Mouse (Mus musculus): ENCODE results near the gene Lcn11.
"Not testable (repeated sequence)": the region's sequence is repeated elsewhere in the genome, so short reads cannot be mapped to it uniquely, and the experiment has no call there.

The Lcn11 gene

GRCm38 (mm10) chr2:25811711-25812110 is 34.9 kb downstream of the Lcn11 start:
- H3K9me3 ChIP-seq (ENCODE audit: low read length): no peaks in the 10 kb centered on the region
- TF ChIP-seq CTCF (conservative IDR thresholded peaks at IDR 0.05; ENCODE audit: low read length): no peak
- TF ChIP-seq POU5F1 (IDR thresholded peaks at IDR 0.05; ENCODE audit: borderline replicate concordance, low read length): no peak
- no peak for TF ChIP-seq NANOG (IDR thresholded peaks at IDR 0.05; ENCODE audit: borderline replicate concordance, low read length)
- no peaks in the 10 kb centered on the region for H3K27me3 ChIP-seq (ENCODE audit: insufficient read depth, low read length)
- no peaks in the 10 kb centered on the region for H3K36me3 ChIP-seq (ENCODE audit: insufficient read depth, low read length)
- H3K4me3 ChIP-seq (replicated peaks; ENCODE audit: low read length): no peak overlapping the region
- no peaks in the 10 kb centered on the region for H3K4me1 ChIP-seq (replicated peaks; ENCODE audit: low read depth, low read length)

DNA sequence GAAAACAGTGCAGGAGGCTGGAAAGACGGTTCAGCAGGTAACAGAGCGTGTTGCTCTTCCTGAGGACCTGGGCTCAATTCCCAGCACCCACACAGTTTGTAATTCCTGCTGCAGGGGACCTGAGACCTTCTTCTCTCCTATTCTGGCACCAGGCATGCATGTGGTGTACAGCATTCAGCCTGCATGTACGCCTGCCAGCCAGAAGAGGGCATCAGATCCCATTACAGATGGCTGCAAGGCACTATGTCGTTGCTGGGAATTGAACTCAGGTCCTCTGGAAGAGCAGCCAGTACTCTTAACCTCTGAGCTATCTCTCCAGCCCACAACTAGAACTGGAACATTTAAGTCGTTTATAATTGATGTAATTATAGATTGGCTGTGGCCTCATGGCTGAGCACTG is 36.5 kb downstream of the Lcn11 start:
- H3K27me3 ChIP-seq (ENCODE audit: insufficient read depth, low read length): no peaks in the 10 kb centered on the region
- no peaks in the 10 kb centered on the region for H3K9me3 ChIP-seq (ENCODE audit: low read length)
- no peaks in the 10 kb centered on the region for H3K36me3 ChIP-seq (ENCODE audit: insufficient read depth, low read length)
- H3K4me1 ChIP-seq (replicated peaks; ENCODE audit: low read depth, low read length): no peaks in the 10 kb centered on the region
- TF ChIP-seq POU5F1 (IDR thresholded peaks at IDR 0.05; ENCODE audit: borderline replicate concordance, low read length) (no peak), NANOG (IDR thresholded peaks at IDR 0.05; ENCODE audit: borderline replicate concordance, low read length) (no peak), CTCF (conservative IDR thresholded peaks at IDR 0.05; ENCODE audit: low read length) (peak; percentile 47)
- H3K4me3 ChIP-seq (replicated peaks; ENCODE audit: low read length): no peak overlapping the region

DNA sequence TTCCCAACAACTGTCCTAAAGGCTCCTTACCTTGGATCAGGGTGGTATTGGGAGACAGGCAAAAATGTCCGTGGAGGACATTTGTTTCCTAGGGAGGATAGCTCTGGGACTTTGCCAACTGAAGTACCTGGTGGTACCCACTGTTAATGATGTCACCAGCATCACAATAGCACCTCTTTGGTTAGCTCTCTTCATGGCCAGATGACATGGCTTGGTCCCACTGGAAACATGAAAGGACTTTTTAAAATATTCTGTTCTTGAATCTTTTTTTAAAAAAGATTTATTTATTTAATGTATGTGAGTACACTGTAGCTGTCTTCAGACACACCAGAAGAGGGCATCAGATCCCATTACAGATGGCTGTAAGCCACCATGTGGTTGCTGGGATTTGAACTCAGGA is 38.9 kb downstream of the Lcn11 start, which contains the start of gene Glt6d1:
TSS of gene Glt6d1 (minus strand) at position 101 of the 400 bp plus-strand sequence.
- H3K36me3 ChIP-seq (ENCODE audit: insufficient read depth, low read length); H3K4me1 ChIP-seq (replicated peaks; ENCODE audit: low read depth, low read length); H3K4me3 ChIP-seq (replicated peaks; ENCODE audit: low read length); H3K9me3 ChIP-seq (ENCODE audit: low read length); H3K27me3 ChIP-seq (ENCODE audit: insufficient read depth, low read length): not testable (repeated sequence)

DNA sequence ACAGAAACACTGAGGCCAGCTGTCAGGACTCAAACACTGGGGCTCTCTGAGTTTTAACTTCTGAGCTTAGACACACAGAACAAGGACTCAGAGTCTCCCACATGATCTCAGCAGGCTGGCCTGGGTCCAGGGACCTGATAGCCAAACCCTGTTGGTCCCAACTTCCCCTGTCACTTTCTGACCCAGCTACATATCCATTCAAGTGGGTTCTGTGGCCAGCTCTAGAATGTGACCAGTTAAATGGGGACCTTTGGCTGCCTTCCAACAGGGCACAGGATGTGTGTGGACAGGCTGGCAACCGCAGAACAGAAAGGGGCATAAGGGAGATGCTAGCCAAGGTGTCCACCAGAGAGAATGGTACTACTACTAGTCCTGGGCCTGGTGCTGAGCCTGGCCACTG is 46.0 kb downstream of the Lcn11 start, which contains the start of gene Lcn9:
TSS of gene Lcn9 (plus strand) at position 348 of the 400 bp plus-strand sequence.
- H3K4me3 ChIP-seq (replicated peaks; ENCODE audit: low read length): no peak within 1 kb of the TSS
- H3K9me3 ChIP-seq (ENCODE audit: low read length): no peaks in the 10 kb centered on the region
- TF ChIP-seq CTCF (conservative IDR thresholded peaks at IDR 0.05; ENCODE audit: low read length): no peak
- TF ChIP-seq POU5F1 (IDR thresholded peaks at IDR 0.05; ENCODE audit: borderline replicate concordance, low read length): no peak
- no peak for TF ChIP-seq NANOG (IDR thresholded peaks at IDR 0.05; ENCODE audit: borderline replicate concordance, low read length)
- no peaks in the 10 kb centered on the region for H3K4me1 ChIP-seq (replicated peaks; ENCODE audit: low read depth, low read length)
- no peaks in the 10 kb centered on the region for H3K36me3 ChIP-seq (ENCODE audit: insufficient read depth, low read length)
- no peaks in the 10 kb centered on the region for H3K27me3 ChIP-seq (ENCODE audit: insufficient read depth, low read length)

GRCm38 (mm10) chr2:25824751-25825150 is 47.9 kb downstream of the Lcn11 start:
- TF ChIP-seq NANOG (IDR thresholded peaks at IDR 0.05; ENCODE audit: borderline replicate concordance, low read length): no peak
- TF ChIP-seq POU5F1 (IDR thresholded peaks at IDR 0.05; ENCODE audit: borderline replicate concordance, low read length): no peak
- TF ChIP-seq CTCF (conservative IDR thresholded peaks at IDR 0.05; ENCODE audit: low read length): no peak
- H3K9me3 ChIP-seq (ENCODE audit: low read length): no peaks in the 10 kb centered on the region
- no peaks in the 10 kb centered on the region for H3K36me3 ChIP-seq (ENCODE audit: insufficient read depth, low read length)
- no peak overlapping the region for H3K4me3 ChIP-seq (replicated peaks; ENCODE audit: low read length)
- no peaks in the 10 kb centered on the region for H3K27me3 ChIP-seq (ENCODE audit: insufficient read depth, low read length)
- no peaks in the 10 kb centered on the region for H3K4me1 ChIP-seq (replicated peaks; ENCODE audit: low read depth, low read length)

DNA sequence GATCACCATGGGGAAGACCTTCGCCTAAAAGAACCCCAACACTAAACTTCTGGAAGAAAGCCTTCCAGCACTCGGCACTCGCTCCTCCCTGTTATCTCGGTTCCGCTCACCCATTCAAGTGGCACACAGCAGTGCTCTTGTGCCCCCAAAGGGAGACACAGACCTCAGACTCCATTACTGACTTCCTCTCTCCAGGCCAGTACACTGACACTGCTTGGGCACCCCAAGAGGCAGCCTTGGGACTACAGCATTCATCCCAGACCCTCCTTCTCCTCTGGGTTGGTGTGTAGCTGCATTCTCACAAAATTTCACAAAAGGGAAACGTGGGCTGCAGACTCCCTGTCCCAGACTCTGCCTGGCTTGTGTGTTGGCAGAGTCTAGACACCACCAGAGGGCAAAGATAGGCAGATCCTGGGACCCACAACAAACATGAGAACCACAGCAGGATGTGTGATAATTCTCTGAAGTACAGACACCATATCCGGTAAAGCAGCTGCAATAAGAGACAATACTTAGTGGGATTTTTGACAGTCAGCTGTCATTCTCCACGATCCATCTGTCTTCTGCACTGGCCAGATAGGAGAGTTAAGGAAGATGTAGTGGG is 51.6 kb downstream of the Lcn11 start:
- Histone ChIP-seq H3K9me3 (ENCODE audit: low read length) (no peaks in the 10 kb centered on the region), H3K27me3 (ENCODE audit: insufficient read depth, low read length) (no peaks in the 10 kb centered on the region), H3K4me1 (replicated peaks; ENCODE audit: low read depth, low read length) (no peaks in the 10 kb centered on the region), H3K36me3 (ENCODE audit: insufficient read depth, low read length) (no peaks in the 10 kb centered on the region), H3K4me3 (replicated peaks; ENCODE audit: low read length) (no peak overlapping the region)
- TF ChIP-seq CTCF (conservative IDR thresholded peaks at IDR 0.05; ENCODE audit: low read length) (no peak), POU5F1 (IDR thresholded peaks at IDR 0.05; ENCODE audit: borderline replicate concordance, low read length) (no peak), NANOG (IDR thresholded peaks at IDR 0.05; ENCODE audit: borderline replicate concordance, low read length) (no peak)
